Mouse (Mus musculus): ENCODE measurements at regions not wholly inside any gene's neighbourhood (a gene's known extent, or its start where the extent isn't known, plus 50 kb on each side); places are given as distances from the start of the nearest gene placed in this dataset.

DNA sequence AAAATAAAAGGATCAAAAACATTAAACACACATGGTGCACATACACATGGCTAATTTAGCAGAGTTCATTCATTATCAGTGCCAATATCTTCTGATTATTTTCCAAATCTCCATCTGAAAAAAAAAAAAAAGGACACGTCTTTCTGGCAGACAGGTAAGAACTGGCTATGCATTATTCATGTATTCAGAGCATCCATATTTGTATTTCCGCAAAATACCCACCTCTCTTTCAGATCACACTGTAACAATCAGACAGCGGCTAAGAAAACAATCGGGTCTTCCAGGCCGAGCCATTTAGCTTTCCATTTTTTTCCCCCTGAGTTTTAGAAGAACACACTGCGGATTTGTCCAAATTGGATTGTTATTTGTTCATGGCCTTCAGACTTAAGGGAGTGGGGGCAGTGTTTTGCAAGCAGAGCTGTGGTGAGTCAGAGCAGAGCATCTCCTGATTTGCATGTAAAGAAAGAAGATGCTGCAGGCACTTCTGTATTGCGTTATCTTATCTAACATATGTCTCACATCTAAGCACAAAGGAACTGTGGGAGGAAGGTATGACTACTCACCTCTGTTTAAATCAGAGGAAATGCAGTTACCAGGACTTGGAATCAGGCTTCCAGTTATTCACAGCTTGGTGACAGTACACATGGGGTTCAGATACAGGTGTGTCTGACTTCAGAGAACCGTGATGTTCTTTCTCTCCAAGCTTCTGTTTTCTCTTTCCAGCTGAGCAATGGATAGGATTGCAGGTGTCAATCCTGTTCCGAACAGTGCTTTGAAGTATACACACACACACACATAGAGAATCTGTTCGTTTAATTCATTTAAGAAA lies 223.6 kb upstream of the Zbtb20 start:
- Histone ChIP-seq H3K27me3 (ENCODE audit: control insufficient read depth, insufficient read depth, low read length) (no peaks in the 10 kb centered on the region), H3K9me3 (ENCODE audit: control insufficient read depth, low read length) (no peaks in the 10 kb centered on the region), H3K36me3 (ENCODE audit: control insufficient read depth, insufficient read depth, low read length) (no peaks in the 10 kb centered on the region), H3K27ac (replicated peaks; ENCODE audit: low read depth, low read length) (no peak overlapping the region), H3K4me3 (replicated peaks; ENCODE audit: low read length) (no peak overlapping the region), H3K4me1 (ENCODE audit: control insufficient read depth, insufficient read depth, low read length) (no peaks in the 10 kb centered on the region), H3K4me2 (replicated peaks; ENCODE audit: low read depth, low read length, severe bottlenecking) (no peak overlapping the region), H3K9ac (ENCODE audit: low read depth, low read length, severe bottlenecking) (no peak overlapping the region)
- WGBS, result 85% methylated on average over 10 of the region's 10 CpGs
- no peak for TF ChIP-seq POLR2A (IDR thresholded peaks at IDR 0.05; ENCODE audit: borderline replicate concordance, extremely low read depth, insufficient read depth, insufficient read length)
- ATAC-seq (ENCODE audit: low FRiP score, low read depth) (no peak), DNase-seq (ENCODE audit: low spot score) (no peak)

DNA sequence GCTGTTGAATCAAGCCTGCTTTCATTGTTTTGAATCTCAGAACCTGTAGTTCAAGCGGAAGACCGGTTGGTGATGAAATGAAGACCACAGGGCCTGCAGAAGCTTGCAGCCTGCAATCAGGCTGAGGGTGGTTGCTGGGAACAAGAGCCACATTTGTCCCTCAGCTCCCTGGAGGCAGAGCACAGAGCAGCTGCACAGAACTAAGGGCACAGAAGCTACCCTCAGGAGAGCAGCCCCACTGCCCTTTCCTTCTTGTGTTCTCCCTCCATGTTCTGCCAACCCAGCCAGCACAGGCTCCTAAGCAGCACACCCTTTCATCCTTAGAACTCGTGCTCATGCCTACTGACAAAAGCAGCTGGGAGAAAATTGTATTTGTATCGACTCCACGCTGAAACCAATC lies 225.9 kb upstream of the Zbtb20 start:
- H3K36me3 ChIP-seq (ENCODE audit: control insufficient read depth, insufficient read depth, low read length), result no peaks in the 10 kb centered on the region
- no peak overlapping the region for H3K4me3 ChIP-seq (replicated peaks; ENCODE audit: low read length)
- no peak for DNase-seq (ENCODE audit: low spot score)
- no peak overlapping the region for H3K27ac ChIP-seq (replicated peaks; ENCODE audit: low read depth, low read length)
- no peak overlapping the region for H3K9ac ChIP-seq (ENCODE audit: low read depth, low read length, severe bottlenecking)
- H3K4me2 ChIP-seq (replicated peaks; ENCODE audit: low read depth, low read length, severe bottlenecking), result no peak overlapping the region
- ATAC-seq (ENCODE audit: low FRiP score, low read depth), result no peak
- H3K27me3 ChIP-seq (ENCODE audit: control insufficient read depth, insufficient read depth, low read length), result no peaks in the 10 kb centered on the region
- TF ChIP-seq POLR2A (IDR thresholded peaks at IDR 0.05; ENCODE audit: borderline replicate concordance, extremely low read depth, insufficient read depth, insufficient read length), result no peak
- H3K4me1 ChIP-seq (ENCODE audit: control insufficient read depth, insufficient read depth, low read length), result no peaks in the 10 kb centered on the region
- no peaks in the 10 kb centered on the region for H3K9me3 ChIP-seq (ENCODE audit: control insufficient read depth, low read length)
- 72% methylated on average over 5 of the region's 5 CpGs for WGBS

DNA sequence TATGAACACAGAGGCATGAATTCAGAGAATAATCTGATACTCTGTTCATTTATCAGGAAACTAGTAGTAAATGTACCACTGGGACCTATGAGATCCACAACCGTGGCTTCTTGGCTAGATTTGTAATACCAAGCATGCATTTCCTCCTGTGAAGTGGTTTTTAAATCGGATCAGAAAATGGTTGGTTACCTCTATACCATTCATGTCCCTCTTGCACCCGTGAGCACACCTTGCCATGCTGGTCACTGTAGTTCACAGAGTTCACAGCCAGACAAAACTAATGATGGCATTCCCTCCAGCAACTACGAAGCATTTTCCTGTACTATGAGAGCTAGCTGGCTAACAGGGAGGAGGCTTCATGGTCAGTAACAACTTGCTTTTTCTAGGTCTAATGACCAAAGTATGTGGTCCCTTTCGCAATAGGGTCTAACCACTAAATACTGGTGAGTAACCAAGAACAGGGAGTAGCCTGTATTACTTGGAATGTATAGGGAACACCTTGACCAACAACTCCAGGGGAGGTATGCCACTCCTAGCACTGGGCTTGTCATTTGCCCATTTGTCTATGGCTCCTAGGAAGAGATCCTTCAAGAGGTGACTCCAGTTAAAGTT lies 227.0 kb upstream of the Zbtb20 start:
- no peaks in the 10 kb centered on the region for H3K36me3 ChIP-seq (ENCODE audit: control insufficient read depth, insufficient read depth, low read length)
- H3K9ac ChIP-seq (ENCODE audit: low read depth, low read length, severe bottlenecking), result no peak overlapping the region
- no peak overlapping the region for H3K4me3 ChIP-seq (replicated peaks; ENCODE audit: low read length)
- no peaks in the 10 kb centered on the region for H3K4me1 ChIP-seq (ENCODE audit: control insufficient read depth, insufficient read depth, low read length)
- no peak overlapping the region for H3K4me2 ChIP-seq (replicated peaks; ENCODE audit: low read depth, low read length, severe bottlenecking)
- 85% methylated on average over 5 of the region's 5 CpGs for WGBS
- ATAC-seq (ENCODE audit: low FRiP score, low read depth) (no peak), DNase-seq (ENCODE audit: low spot score) (no peak)
- H3K27me3 ChIP-seq (ENCODE audit: control insufficient read depth, insufficient read depth, low read length), result no peaks in the 10 kb centered on the region
- TF ChIP-seq POLR2A (IDR thresholded peaks at IDR 0.05; ENCODE audit: borderline replicate concordance, extremely low read depth, insufficient read depth, insufficient read length), result no peak
- H3K9me3 ChIP-seq (ENCODE audit: control insufficient read depth, low read length), result no peaks in the 10 kb centered on the region
- no peak overlapping the region for H3K27ac ChIP-seq (replicated peaks; ENCODE audit: low read depth, low read length)

DNA sequence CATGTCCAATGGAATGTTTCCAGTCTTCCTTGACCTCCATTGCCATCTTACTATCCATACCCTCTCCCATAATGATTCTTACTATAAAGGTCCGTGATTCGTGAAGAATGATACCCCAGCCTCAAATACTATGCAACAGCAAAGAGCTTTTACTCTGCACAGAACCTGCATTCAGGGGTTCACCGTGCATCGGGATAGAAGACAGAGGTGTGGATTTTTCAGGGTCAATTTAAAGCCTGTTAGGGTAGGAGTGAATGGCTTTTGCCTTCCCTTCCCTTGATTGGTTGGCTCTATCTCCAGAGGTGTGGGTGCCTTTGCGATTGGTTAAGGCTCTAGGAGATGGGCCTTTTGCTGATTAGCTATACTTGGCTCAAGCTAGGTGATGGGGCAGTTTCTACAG lies 227.9 kb upstream of the Zbtb20 start:
- TF ChIP-seq POLR2A (IDR thresholded peaks at IDR 0.05; ENCODE audit: borderline replicate concordance, extremely low read depth, insufficient read depth, insufficient read length), result no peak
- H3K27me3 ChIP-seq (ENCODE audit: control insufficient read depth, insufficient read depth, low read length), result no peaks in the 10 kb centered on the region
- H3K9ac ChIP-seq (ENCODE audit: low read depth, low read length, severe bottlenecking), result no peak overlapping the region
- DNase-seq (ENCODE audit: low spot score) (no peak), ATAC-seq (ENCODE audit: low FRiP score, low read depth) (no peak)
- no peak overlapping the region for H3K4me2 ChIP-seq (replicated peaks; ENCODE audit: low read depth, low read length, severe bottlenecking)
- H3K4me1 ChIP-seq (ENCODE audit: control insufficient read depth, insufficient read depth, low read length), result no peaks in the 10 kb centered on the region
- H3K9me3 ChIP-seq (ENCODE audit: control insufficient read depth, low read length), result no peaks in the 10 kb centered on the region
- WGBS, result 89% methylated on average over 5 of the region's 5 CpGs
- no peaks in the 10 kb centered on the region for H3K36me3 ChIP-seq (ENCODE audit: control insufficient read depth, insufficient read depth, low read length)
- H3K27ac ChIP-seq (replicated peaks; ENCODE audit: low read depth, low read length), result no peak overlapping the region
- H3K4me3 ChIP-seq (replicated peaks; ENCODE audit: low read length), result no peak overlapping the region

DNA sequence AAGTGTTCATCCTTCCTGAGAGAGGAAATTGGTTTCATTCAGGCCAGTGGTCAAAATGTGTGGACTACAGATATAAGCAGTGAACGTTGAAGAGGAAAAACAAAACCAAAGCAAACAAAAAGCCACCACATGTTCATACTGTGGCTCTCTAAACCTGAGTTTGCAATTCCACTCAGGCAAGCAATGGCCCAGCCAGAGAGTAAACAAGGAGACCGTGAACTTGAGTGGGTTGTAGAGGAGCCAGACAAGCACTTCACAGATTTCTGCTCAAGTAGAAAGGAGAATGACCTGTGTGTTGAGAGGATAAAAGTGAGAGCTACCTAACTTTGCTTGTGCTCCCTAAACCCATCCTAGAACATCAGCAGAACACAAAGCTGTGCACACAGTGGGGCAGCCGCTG lies 239.9 kb upstream of the Zbtb20 start:
- H3K27me3 ChIP-seq (ENCODE audit: control insufficient read depth, insufficient read depth, low read length), result no peaks in the 10 kb centered on the region
- no peaks in the 10 kb centered on the region for H3K4me1 ChIP-seq (ENCODE audit: control insufficient read depth, insufficient read depth, low read length)
- TF ChIP-seq POLR2A (IDR thresholded peaks at IDR 0.05; ENCODE audit: borderline replicate concordance, extremely low read depth, insufficient read depth, insufficient read length), result no peak
- no peak overlapping the region for H3K4me2 ChIP-seq (replicated peaks; ENCODE audit: low read depth, low read length, severe bottlenecking)
- no peaks in the 10 kb centered on the region for H3K9me3 ChIP-seq (ENCODE audit: control insufficient read depth, low read length)
- no peak for DNase-seq (ENCODE audit: low spot score)
- H3K36me3 ChIP-seq (ENCODE audit: control insufficient read depth, insufficient read depth, low read length), result no peaks in the 10 kb centered on the region
- no peak overlapping the region for H3K9ac ChIP-seq (ENCODE audit: low read depth, low read length, severe bottlenecking)
- H3K4me3 ChIP-seq (replicated peaks; ENCODE audit: low read length), result no peak overlapping the region
- H3K27ac ChIP-seq (replicated peaks; ENCODE audit: low read depth, low read length), result no peak overlapping the region
- WGBS, result 86% methylated on average over 3 of the region's 3 CpGs
- ATAC-seq (ENCODE audit: low FRiP score, low read depth), result no peak
